Mouse (Mus musculus): ENCODE measurements at regions not wholly inside any gene's neighbourhood (a gene's known extent, or its start where the extent isn't known, plus 50 kb on each side); places are given as distances from the start of the nearest gene placed in this dataset.
"Not testable (repeated sequence)": the region's sequence is repeated elsewhere in the genome, so short reads cannot be mapped to it uniquely, and the experiment has no call there.

- H3K9ac ChIP-seq (replicated peaks; ENCODE audit: low read depth, low read length); H3K4me1 ChIP-seq (ENCODE audit: control insufficient read depth, insufficient read depth, low read length); H3K36me3 ChIP-seq (ENCODE audit: control insufficient read depth, insufficient read depth, low read length); H3K4me2 ChIP-seq (ENCODE audit: low read depth, low read length); H3K4me3 ChIP-seq (ENCODE audit: low read depth, low read length); H3K9me3 ChIP-seq (ENCODE audit: control insufficient read depth, low read length); H3K27me3 ChIP-seq (ENCODE audit: control insufficient read depth, insufficient read depth, low read length); H3K27ac ChIP-seq (ENCODE audit: low read depth, low read length): not testable (repeated sequence)
- WGBS: no CpG with 5 or more reads among the region's 6 CpGs
- 0 out of 2 replicates have a peak, but pooled peaks have one; percentile 69 for ATAC-seq (ENCODE audit: low read depth)
Measured at GRCm38 (mm10) chr12:82056782-82057611, 112.1 kb upstream of the Sipa1l1 start.

GRCm38 (mm10) chr12:82064986-82065385, 104.1 kb upstream of the Sipa1l1 start:
- Histone ChIP-seq H3K4me2 (ENCODE audit: low read depth, low read length) (no peak overlapping the region), H3K4me3 (ENCODE audit: low read depth, low read length) (no peak overlapping the region), H3K4me1 (ENCODE audit: control insufficient read depth, insufficient read depth, low read length) (no peaks in the 10 kb centered on the region), H3K27ac (ENCODE audit: low read depth, low read length) (no peak overlapping the region), H3K9ac (replicated peaks; ENCODE audit: low read depth, low read length) (no peak overlapping the region), H3K9me3 (ENCODE audit: control insufficient read depth, low read length) (no peaks in the 10 kb centered on the region), H3K27me3 (ENCODE audit: control insufficient read depth, insufficient read depth, low read length) (no peaks in the 10 kb centered on the region), H3K36me3 (ENCODE audit: control insufficient read depth, insufficient read depth, low read length) (no peaks in the 10 kb centered on the region)
- no peak for ATAC-seq (ENCODE audit: low read depth)
- 93% methylated on average over 4 of the region's 4 CpGs for WGBS

- Histone ChIP-seq H3K4me3 (ENCODE audit: low read depth, low read length) (no peak overlapping the region), H3K27me3 (ENCODE audit: control insufficient read depth, insufficient read depth, low read length) (no peaks in the 10 kb centered on the region), H3K9ac (replicated peaks; ENCODE audit: low read depth, low read length) (no peak overlapping the region), H3K27ac (ENCODE audit: low read depth, low read length) (no peak overlapping the region), H3K36me3 (ENCODE audit: control insufficient read depth, insufficient read depth, low read length) (no peaks in the 10 kb centered on the region), H3K4me1 (ENCODE audit: control insufficient read depth, insufficient read depth, low read length) (no peaks in the 10 kb centered on the region), H3K4me2 (ENCODE audit: low read depth, low read length) (no peak overlapping the region), H3K9me3 (ENCODE audit: control insufficient read depth, low read length) (no peaks in the 10 kb centered on the region)
- no peak for ATAC-seq (ENCODE audit: low read depth)
- 51% methylated on average over 4 of the region's 4 CpGs for WGBS
Measured at GRCm38 (mm10) chr12:82066860-82067259, 102.3 kb upstream of the Sipa1l1 start.

- no peak for ATAC-seq (ENCODE audit: low read depth)
- no peaks in the 10 kb centered on the region for H3K36me3 ChIP-seq (ENCODE audit: control insufficient read depth, insufficient read depth, low read length)
- H3K27ac ChIP-seq (ENCODE audit: low read depth, low read length): no peak overlapping the region
- 90% methylated on average over 9 of the region's 9 CpGs for WGBS
- H3K27me3 ChIP-seq (ENCODE audit: control insufficient read depth, insufficient read depth, low read length): no peaks in the 10 kb centered on the region
- no peak overlapping the region for H3K4me2 ChIP-seq (ENCODE audit: low read depth, low read length)
- H3K9me3 ChIP-seq (ENCODE audit: control insufficient read depth, low read length): no peaks in the 10 kb centered on the region
- H3K4me3 ChIP-seq (ENCODE audit: low read depth, low read length): no peak overlapping the region
- no peaks in the 10 kb centered on the region for H3K4me1 ChIP-seq (ENCODE audit: control insufficient read depth, insufficient read depth, low read length)
- no peak overlapping the region for H3K9ac ChIP-seq (replicated peaks; ENCODE audit: low read depth, low read length)
Measured at GRCm38 (mm10) chr12:82069621-82070020, 99.5 kb upstream of the Sipa1l1 start.

- H3K36me3 ChIP-seq (ENCODE audit: control insufficient read depth, insufficient read depth, low read length): no peaks in the 10 kb centered on the region
- H3K4me2 ChIP-seq (ENCODE audit: low read depth, low read length): no peak overlapping the region
- WGBS: 48% methylated on average over 13 of the region's 13 CpGs
- ATAC-seq (ENCODE audit: low read depth): no peak
- no peaks in the 10 kb centered on the region for H3K9me3 ChIP-seq (ENCODE audit: control insufficient read depth, low read length)
- H3K9ac ChIP-seq (replicated peaks; ENCODE audit: low read depth, low read length): no peak overlapping the region
- H3K27me3 ChIP-seq (ENCODE audit: control insufficient read depth, insufficient read depth, low read length): no peaks in the 10 kb centered on the region
- H3K27ac ChIP-seq (ENCODE audit: low read depth, low read length): no peak overlapping the region
- H3K4me3 ChIP-seq (ENCODE audit: low read depth, low read length): no peak overlapping the region
- no peaks in the 10 kb centered on the region for H3K4me1 ChIP-seq (ENCODE audit: control insufficient read depth, insufficient read depth, low read length)
Measured at GRCm38 (mm10) chr12:82072810-82073465, 96.2 kb upstream of the Sipa1l1 start.

- Histone ChIP-seq H3K9me3 (ENCODE audit: control insufficient read depth, low read length) (no peaks in the 10 kb centered on the region), H3K36me3 (ENCODE audit: control insufficient read depth, insufficient read depth, low read length) (no peaks in the 10 kb centered on the region), H3K4me2 (ENCODE audit: low read depth, low read length) (no peak overlapping the region), H3K4me3 (ENCODE audit: low read depth, low read length) (no peak overlapping the region), H3K9ac (replicated peaks; ENCODE audit: low read depth, low read length) (no peak overlapping the region), H3K27me3 (ENCODE audit: control insufficient read depth, insufficient read depth, low read length) (no peaks in the 10 kb centered on the region), H3K4me1 (ENCODE audit: control insufficient read depth, insufficient read depth, low read length) (no peaks in the 10 kb centered on the region), H3K27ac (ENCODE audit: low read depth, low read length) (no peak overlapping the region)
- 71% methylated on average over 13 of the region's 13 CpGs for WGBS
- no peak for ATAC-seq (ENCODE audit: low read depth)
Measured at GRCm38 (mm10) chr12:82075479-82076221, 93.5 kb upstream of the Sipa1l1 start.

- no peaks in the 10 kb centered on the region for H3K9me3 ChIP-seq (ENCODE audit: control insufficient read depth, low read length)
- H3K4me1 ChIP-seq (ENCODE audit: control insufficient read depth, insufficient read depth, low read length): no peaks in the 10 kb centered on the region
- 77% methylated on average over 8 of the region's 8 CpGs for WGBS
- H3K4me2 ChIP-seq (ENCODE audit: low read depth, low read length): no peak overlapping the region
- no peak overlapping the region for H3K9ac ChIP-seq (replicated peaks; ENCODE audit: low read depth, low read length)
- ATAC-seq (ENCODE audit: low read depth): no peak
- H3K27ac ChIP-seq (ENCODE audit: low read depth, low read length): no peak overlapping the region
- H3K4me3 ChIP-seq (ENCODE audit: low read depth, low read length): no peak overlapping the region
- no peaks in the 10 kb centered on the region for H3K27me3 ChIP-seq (ENCODE audit: control insufficient read depth, insufficient read depth, low read length)
- H3K36me3 ChIP-seq (ENCODE audit: control insufficient read depth, insufficient read depth, low read length): no peaks in the 10 kb centered on the region
Measured at GRCm38 (mm10) chr12:82076766-82077165, 92.4 kb upstream of the Sipa1l1 start.

GRCm38 (mm10) chr12:82077945-82078344, 91.2 kb upstream of the Sipa1l1 start:
- Histone ChIP-seq H3K4me1 (ENCODE audit: control insufficient read depth, insufficient read depth, low read length) (no peaks in the 10 kb centered on the region), H3K4me2 (ENCODE audit: low read depth, low read length) (no peak overlapping the region), H3K9ac (replicated peaks; ENCODE audit: low read depth, low read length) (no peak overlapping the region), H3K27ac (ENCODE audit: low read depth, low read length) (no peak overlapping the region), H3K36me3 (ENCODE audit: control insufficient read depth, insufficient read depth, low read length) (no peaks in the 10 kb centered on the region), H3K4me3 (ENCODE audit: low read depth, low read length) (no peak overlapping the region), H3K9me3 (ENCODE audit: control insufficient read depth, low read length) (no peaks in the 10 kb centered on the region), H3K27me3 (ENCODE audit: control insufficient read depth, insufficient read depth, low read length) (no peaks in the 10 kb centered on the region)
- WGBS: 86% methylated on average over 5 of the region's 5 CpGs
- ATAC-seq (ENCODE audit: low read depth): no peak

GRCm38 (mm10) chr12:82078740-82079139, 90.4 kb upstream of the Sipa1l1 start:
- no peak for ATAC-seq (ENCODE audit: low read depth)
- Histone ChIP-seq H3K36me3 (ENCODE audit: control insufficient read depth, insufficient read depth, low read length) (no peaks in the 10 kb centered on the region), H3K4me1 (ENCODE audit: control insufficient read depth, insufficient read depth, low read length) (no peaks in the 10 kb centered on the region), H3K27ac (ENCODE audit: low read depth, low read length) (no peak overlapping the region), H3K9ac (replicated peaks; ENCODE audit: low read depth, low read length) (no peak overlapping the region), H3K27me3 (ENCODE audit: control insufficient read depth, insufficient read depth, low read length) (no peaks in the 10 kb centered on the region), H3K4me2 (ENCODE audit: low read depth, low read length) (no peak overlapping the region), H3K4me3 (ENCODE audit: low read depth, low read length) (no peak overlapping the region), H3K9me3 (ENCODE audit: control insufficient read depth, low read length) (no peaks in the 10 kb centered on the region)

Data from neural tube, embryonic 14.5 days (tissue).